Mouse (Mus musculus): Measurements from ENCODE around the gene Homer2.

Gene Homer2

DNA sequence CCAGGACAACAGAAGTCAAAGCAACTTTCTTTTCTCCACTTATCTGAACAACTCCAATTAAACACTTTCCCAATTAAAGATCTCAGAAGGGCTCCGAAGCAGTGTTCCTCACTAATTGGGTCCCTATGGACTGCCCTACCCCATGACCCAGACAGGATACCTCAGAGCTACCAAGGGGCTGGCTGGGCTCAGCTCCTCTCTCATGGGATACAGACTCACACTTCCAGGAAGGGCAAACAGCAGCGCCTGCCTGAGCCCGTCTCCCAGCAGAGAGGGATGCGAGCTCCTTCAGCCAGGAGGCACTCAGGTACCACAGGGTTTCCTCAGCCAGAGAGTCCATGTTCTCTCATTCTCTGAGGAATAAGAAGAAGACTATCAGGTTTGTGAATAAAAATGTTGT, 9.4 kb downstream of the Homer2 start:
- 68% methylated on average over 4 of the region's 4 CpGs for WGBS

DNA sequence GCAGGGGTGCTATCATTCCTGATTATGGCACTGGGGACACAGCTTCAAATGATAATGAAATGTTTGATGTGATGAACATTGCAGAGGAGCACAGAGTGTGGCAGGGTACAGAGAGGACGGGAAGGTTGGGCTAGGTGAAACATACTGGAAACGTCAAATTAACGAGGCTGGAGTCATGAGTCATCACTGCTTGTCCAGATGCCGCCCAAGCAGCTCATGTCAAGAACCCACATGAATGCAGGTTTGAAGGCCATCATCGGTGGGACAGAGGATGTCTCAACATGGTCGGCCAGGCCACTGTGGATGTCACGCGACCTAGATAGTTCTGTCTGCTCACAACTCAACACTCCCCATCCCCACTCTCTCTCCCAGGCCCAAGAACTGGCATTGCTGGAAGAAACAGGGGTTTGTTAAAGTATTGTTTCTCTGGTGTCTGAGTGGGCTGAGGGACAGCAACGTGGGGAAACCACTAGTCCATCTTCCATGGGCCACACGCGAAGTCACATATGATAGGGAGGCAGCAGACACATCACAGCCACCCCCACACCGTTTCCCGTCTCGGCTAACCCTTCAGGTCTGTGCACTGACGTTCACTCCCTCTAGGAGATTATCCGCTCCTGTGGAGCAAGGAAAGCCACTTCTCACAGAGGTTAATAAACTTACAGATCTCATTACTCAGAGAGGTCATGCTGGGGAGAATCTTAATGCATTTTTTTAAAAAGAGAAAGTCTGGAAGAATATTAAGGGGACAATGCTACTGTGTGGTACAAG, 11.4 kb downstream of the Homer2 start:
- WGBS: 80% methylated on average over 16 of the region's 16 CpGs

DNA sequence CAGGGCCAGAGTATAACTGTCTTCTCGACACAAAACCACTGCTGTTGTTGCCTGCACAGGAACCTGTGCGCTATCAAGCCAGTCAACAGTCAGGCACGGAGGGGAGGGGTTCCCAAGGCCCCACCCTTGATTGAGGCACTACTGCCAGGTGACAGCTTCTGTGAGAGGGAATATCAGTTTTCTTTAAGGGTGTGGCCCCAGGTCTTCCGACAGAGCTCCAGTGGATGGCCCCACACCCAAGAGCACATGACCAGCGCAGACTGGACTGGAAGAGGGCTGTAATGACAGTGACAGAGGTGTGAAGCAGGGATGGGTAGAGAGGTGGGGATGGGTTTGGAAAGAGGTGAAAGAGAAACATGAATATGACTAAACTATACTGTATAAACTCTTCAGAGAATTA, 16.3 kb downstream of the Homer2 start:
- 89% methylated on average over 5 of the region's 5 CpGs for WGBS

DNA sequence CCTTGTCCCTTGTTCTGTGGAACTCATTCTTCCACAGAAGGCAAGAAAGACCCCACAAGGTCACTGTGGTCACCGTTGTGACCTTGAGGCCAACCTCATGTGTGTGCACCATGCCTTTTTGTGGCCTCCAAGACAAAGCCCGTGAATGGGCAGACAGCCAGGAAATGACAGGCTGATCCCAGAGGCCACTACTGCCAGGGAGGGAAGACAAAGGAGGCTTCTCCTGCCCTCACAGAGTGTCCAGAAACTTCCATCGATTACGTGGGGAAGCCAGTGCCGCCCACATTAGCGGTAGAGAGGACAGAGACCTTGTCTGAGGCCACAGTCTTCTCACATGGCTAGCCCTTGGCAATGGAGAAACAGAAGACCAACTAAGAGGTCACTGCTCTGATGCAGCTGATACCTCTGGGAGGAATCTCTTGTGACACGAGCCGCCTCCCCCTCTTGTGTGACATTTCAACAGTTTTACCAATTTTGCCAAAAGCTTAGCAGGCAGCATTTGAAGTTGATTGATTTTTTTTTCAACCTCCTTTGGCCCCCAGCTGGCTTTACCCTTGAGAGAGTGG, 18.1 kb downstream of the Homer2 start:
- 51% methylated on average over 8 of the region's 8 CpGs for WGBS

DNA sequence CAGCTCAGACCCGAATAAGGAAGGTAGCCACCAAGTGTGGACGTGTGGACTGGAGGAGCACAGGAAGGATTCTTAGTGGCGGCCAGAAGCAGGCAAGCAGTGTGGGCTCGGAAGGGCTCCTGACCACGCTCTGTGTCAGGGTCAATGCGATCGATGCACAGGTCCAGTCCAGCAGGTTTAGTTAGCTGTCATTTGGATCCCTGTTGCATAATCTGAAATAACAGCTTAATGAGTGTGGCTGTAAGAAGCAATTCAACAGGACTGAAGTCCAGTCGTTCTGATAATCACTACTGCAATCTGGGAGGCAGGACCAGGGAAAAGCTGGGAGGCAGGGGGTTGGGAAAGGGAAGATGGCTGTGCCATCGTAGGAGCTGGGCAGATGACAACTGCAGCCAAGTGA, 18.9 kb downstream of the Homer2 start:
- WGBS: 83% methylated on average over 9 of the region's 9 CpGs

DNA sequence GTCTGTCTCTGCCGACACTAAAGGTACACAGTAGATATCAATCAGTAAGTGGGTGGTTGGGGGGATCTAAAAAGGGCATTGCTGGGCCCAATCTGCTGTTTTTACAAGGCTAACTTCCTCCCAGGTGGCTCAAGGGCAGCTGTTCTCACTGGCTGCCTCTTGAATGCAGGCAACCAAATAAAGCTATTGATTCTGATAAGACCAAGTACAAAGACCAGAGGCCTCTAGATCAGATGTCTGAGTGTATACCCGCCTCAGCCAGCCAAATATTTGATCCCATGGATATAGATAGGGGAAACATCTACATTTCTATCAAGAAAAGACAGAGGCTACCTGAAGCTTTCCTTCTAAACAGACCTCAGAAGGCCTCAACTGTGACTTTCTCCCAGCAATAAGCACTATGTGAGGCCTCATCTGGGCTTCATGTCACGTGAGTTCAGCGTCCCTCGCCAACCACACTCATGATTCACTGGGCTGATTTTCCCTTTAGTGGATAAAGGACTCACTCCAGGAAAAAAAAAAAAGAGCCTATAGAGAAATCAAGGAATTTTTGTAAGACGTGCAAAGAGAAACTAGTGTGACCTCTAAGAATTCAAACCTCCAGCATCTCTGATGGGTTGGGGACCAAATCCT, 19.5 kb downstream of the Homer2 start:
- 90% methylated on average over 6 of the region's 6 CpGs for WGBS

DNA sequence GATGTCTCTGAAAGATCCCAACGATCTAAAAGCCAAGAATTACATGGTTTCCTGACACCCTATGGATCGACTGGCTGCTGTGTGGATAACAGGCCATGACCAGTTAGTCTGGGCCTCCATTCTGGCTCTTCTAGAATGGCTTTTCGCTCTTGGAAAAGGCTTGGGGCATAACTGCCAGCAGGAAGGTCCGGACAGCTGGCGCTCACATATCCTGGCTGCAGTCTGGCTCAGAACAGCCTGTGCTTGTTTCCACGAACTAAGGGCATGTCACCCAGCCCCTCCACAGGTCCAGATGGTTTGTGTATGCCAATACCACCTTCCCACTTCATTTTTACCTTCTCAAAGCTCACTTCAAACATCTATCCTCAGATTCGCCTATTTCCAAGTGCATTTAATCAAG, 22.0 kb downstream of the Homer2 start:
- WGBS: 49% methylated on average over 7 of the region's 7 CpGs

DNA sequence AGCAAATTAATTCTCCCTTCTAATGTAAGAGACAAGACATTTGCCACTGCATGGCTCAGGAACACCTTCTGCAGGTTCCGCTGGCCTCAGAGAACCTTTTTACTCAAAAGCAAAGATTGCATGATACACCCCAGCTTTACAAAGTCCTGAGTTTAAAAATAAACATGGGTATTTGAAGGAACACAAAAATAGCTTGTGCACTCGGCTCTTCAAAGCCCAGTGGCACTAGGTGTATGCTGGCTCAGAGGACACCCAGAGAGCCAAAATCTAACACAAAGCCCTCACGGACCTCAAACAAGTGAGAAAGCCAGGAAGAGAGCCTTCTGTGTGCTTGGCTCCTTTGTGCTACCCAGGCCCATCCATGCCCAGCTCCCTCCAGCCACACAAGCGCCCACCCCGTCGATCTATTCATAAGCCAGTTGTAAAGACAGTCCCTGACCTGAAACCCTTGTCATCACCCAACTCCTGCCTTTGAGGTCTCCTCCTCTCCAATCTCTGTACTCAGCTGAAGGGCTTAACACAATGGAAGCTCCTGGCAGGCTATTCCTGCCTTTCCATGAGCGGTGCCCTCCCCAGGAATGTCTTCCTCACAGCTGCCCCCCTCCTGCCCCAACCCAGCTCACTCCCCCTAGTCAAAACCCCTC, 23.4 kb downstream of the Homer2 start:
- WGBS: 56% methylated on average over 7 of the region's 7 CpGs

DNA sequence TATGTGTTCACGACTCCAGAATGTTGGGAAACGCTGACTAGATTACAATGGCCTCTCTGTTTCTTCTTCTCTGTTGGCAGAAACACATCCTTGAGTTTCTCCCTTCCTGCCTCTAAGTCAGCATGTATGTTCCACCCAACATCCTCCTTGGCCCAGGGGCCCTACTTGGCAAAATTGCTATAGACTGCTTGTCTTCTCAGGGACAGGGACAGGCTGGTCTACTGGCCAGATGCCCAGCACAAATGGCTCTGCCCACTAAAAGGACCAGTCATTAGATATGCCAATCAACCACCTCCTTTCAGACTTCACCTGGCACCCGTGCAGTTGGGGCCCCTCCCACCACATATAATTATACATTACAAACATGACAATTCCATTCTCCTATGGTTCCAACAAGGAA, 25.9 kb downstream of the Homer2 start:
- 43% methylated on average over 3 of the region's 3 CpGs for WGBS

DNA sequence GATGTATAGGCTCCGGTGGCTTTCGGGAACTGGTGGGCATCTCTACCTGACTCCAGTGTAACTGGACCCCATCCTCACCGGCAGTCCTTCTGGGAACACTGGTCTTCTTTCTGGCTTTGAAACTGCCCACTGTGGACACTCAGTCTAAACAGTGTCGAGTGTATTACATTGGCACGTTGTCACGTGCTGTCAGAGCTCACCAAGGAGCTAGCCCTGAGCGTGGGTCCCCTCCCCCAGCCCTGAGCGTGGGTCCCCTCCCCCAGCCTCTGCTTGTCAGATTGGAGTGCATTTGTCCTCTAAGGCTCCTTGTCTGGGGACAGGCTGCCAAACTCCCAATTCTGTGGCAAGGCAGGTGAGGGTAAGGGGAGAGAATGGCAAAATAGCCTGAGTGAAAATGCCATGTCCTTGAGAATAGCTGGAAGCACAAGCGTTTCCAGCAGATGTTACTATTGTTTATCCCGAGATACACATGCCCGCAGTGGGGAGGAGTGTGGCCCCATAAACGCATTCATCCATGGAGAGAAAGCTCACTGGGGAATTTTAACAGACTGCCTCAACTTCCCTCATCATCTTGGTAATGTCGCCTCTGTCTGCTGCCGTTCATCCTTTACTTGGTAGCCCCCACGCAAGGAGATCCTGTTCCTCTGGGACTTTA, 33.8 kb downstream of the Homer2 start:
- WGBS: 39% methylated on average over 15 of the region's 15 CpGs

DNA sequence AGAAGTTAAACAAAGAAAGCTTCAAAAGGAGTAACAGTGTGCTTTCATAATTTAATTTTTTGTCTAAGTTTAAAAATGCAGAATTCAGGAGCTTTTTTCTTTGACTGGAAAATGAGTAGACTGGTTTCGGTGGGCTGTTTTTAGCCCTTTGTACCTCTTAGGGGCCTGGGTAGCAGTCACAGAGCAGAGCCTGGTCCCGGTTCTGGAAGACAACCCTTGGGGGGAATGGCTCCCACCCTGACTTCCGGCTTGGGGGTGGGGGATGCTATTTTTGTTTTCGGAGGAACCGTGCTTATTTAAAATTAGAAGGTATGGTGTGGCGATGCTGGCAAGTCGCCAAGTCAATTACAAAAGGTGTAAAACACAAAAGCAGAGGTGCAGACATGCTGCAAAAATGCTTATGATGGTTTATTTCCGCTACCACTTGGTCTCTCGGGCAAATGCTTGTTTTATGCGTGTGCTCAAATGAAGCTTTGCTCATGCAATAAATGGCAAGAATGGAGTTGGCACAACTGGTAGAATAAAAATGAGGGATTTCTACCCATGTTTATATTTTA, 34.5 kb downstream of the Homer2 start:
- WGBS: 26% methylated on average over 10 of the region's 10 CpGs

DNA sequence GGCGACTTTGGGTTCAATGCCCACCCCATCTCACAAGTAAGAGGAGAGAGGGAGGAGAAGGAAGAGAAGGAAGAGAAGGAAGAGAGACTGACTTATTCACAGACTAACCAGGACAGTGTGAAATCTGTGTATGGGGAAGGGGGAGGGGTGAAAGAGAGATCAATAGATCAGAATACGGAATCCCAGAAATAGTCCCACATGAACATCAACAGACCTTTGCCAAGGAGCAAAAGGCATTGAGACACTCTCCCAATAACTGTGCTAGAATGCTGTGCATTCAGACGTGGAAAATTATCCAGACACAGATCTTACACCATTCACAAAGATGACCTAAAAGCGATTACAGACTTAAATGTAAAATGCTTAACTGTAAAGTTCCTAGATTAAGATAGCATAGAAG, 40.2 kb downstream of the Homer2 start:
- 86% methylated on average over 4 of the region's 4 CpGs for WGBS

DNA sequence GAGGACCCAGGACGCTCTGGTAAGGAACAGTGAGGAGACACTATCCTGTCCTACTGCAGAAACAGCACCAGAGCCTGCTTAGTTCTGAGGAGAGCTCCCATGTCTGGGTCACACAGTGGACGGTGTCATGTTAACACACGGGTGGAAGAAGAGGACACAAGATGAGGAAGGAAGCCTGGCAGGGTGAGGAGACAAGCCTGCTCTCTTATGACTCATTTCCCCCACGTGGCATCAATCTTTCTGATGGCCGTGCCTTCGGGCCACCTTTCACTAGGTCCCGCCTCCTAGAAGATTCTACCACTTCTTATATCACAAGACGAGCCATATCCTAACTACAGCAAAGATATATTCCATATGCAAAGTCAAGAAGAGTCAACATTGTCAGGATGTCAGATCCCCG, 40.7 kb downstream of the Homer2 start:
- 86% methylated on average over 9 of the region's 9 CpGs for WGBS

DNA sequence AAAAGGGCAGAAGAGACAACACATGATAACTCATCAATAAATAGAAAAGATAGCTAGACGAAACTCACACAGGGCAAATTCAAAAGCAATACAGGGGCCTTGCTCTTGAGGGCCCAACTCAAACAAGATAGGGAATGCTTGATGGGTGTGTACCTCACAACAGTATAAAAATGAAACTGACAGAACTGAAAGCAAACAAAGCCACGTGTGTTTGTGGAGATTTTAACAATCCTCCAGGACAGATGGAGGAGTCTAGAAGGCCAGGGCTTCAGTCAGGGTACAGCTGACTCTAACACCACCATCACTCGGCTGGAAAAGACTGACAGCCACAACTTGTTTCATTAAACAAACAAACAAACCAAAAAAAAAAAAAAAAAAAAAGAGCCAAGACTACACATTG, 44.3 kb downstream of the Homer2 start:
- 71% methylated on average over 3 of the region's 3 CpGs for WGBS

DNA sequence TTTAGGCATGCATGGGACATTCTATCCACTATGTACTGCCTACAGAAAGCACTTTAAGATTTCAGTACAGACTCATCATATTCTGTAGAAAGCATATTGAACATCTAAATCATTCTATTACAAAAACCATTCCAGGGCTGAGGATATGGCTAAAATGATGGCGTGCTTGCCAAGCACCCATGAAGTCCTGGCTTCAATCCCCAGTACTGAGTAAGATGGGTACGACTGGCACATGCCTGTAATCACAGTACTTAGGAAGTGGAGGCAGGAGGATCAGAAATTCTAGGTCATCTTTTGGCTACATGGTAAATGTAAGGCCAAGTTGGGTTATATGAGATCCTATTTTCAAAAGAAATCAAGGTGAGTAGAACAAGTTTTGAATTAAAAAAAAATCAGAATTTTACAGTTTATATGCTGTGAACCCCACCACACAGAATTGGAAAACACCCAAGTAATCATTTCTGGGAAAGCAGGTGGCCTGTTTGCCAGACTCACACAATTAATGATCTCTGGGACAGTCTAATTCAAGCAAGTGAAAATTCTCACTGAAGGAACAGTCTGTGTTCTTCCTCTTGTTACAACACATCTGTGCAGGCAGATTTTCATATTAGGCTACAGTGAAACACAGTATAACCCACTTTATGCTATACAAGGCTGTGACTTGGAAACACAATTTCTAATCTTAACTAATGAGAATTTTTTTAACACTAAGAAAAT, 49.5 kb downstream of the Homer2 start:
- 81% methylated on average over 2 of the region's 2 CpGs for WGBS

DNA sequence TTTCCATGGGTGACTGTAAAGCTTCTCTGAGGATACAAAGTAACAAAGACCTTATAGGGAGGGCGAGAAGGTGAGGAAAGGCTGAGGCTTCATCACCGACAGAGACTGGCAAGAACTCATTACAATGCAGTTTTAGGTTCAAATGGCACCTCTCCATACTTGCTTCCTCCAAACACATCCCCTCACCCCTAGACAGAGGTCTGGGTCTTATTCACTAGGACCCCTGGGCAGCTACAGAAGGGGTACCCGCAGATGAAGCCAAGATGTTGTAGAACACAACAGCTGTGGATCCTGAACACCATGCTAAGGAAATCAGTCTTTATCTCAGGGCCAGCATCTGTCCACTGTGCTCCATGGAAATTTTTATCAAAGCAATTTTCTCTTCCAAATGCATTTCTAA, 50.3 kb downstream of the Homer2 start:
- 91% methylated on average over 3 of the region's 3 CpGs for WGBS

DNA sequence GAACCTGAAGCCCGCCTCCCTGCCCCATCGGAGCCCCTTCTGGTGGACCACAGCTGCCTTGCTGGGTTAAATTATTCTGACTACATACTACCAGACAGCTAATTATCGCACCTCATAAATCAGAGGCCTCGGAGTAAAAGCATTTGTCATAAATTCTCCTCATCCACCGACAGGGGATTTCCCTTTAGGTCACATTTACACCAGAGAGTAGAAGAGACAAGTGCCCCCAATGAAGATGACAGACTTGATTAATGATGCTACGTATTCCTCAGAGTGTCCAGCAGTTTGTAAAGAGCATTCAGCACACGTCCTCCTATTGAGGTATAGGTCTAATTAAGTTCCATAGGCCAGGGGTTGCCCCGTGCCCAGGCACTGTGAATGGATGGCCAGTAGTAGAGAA, 50.7 kb downstream of the Homer2 start:
- 86% methylated on average over 8 of the region's 8 CpGs for WGBS

DNA sequence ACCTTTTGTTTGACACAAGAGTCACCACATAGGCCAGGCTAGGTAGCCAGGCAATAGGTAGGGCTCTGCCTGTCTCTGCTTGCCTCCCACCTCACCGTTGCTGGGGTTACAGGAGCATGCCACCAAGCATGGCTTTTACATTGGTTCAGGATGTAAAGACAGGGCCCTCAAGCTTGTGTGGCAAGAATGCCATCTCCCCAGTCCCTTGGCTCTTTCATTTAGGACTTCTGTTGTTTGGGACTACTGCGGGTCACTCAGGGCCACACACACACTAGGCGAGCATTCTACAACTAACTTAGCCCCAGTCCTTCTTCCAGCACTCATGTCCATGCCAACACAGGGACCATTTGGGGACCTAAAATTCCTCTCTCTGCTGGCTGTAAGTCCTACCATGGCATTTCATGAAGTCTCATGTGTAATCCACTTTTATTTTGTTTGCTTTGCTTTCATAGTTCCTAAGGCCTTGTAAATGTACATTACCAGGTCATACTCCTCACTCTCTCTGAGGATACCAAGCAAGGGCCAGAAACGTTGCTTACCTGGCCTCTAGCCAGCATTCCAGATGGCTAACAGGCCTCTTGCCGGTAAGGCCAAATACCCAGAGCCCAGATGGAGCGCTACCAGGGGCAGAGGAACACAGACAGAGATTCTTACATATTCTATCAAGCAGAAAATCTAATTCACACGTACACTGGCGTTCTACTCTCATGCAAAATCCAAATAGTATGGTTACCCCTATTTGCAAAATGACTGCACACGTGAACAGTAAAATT, 52.2 kb downstream of the Homer2 start:
- WGBS: 63% methylated on average over 9 of the region's 9 CpGs

DNA sequence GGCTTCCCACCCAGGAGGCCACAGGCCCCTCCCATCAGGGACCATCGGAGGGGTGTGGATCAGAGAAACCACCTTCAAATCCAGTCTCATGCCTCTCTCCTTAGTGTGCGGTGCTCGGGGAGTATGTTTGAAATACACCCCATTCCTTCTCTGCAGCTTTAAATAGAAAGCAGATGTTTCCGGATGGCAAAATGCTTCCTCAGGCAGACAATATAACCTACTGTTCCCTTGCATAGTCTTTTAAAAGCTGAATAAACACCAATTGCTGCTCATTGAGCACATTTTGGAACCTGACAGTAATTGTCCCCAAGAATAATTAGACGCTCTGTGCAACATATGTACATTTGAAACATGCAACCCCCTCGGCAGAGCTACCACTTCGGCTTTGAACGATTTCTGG, 53.3 kb downstream of the Homer2 start:
- 9% methylated on average over 8 of the region's 8 CpGs for WGBS

DNA sequence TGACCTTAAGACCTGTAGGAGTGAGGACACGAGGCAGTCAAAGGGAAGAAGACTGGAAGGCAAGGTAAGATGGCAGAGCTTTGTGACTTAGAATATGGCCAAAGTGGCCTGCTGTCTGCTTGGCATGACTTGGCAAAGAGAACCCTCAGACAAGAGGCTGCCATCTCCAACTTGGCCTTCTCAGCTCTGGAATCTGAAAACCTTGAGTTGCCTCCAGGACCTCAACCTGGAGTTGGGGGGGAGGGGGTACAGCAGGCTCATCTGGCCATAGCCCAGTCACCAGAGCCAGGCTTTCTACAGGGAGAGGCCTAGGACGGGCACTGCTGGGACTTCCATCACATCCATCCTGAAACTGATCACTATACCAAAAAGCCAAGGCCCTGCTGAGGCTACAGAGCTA, 55.0 kb downstream of the Homer2 start:
- 89% methylated on average over 2 of the region's 2 CpGs for WGBS

DNA sequence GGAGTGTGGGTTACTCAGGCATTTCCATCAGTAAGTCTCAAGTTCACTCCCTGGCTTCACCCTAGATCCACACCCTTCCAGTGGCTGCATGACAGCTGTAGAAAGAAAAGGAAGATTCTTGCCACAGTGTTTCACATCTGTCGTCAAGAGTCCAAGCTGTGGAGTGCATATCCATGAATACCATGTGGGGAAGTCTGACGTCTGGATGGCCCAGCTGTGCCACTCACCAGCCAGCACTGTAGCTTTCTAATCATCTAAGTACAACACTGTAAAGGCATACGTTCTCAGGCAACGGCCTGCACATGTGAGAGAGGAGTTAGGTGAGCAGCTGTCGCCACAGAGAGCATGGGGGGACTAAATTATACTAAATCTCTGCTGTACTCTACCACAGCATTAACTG, 56.0 kb downstream of the Homer2 start:
- 57% methylated on average over 5 of the region's 5 CpGs for WGBS
